In the genomic region with DNA sequence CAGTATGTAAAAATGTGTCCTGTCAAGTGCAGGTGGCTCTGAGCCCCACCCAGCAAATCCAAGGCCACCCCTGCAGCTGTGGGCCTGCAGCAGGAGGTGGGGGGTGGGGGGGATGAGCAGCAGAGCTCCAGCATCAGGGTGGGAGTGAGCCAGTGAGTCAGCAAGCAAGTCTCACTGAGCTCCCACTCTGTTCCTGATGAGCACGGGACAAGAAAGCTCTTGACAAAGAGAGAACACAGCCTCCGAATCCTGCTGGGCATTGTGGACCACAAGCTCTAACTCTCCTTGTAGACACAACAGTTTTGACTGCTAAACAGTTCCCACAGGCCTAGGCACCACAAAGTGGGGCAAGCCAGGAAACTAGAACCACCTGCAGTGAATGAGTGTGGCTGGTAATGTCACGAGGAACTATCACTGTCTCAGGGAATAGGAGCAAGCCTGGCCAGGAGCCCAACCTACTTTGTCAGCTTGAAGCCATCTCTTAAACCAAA, we compare ENCODE assay signal across 10 mouse cellular contexts. TPM values are rescaled to one million over a fixed set of nuclear protein-coding genes. Genes with fewer than 3 reads are reported as not detected.
DNase-seq lines count a peak whose midpoint lies in the region; ATAC-seq and TF ChIP-seq lines count a peak whose summit lies in the region.
"Had no signal": no experiment of that assay in that cellular context is flagged by ENCODE, and none has a peak within 500 bp of the region (broad histone marks: within the 10 kb centered on the region; RNA-seq: fewer than 3 reads in every experiment).

No protein-coding gene starts in this region.

- no peak overlapping the region for H3K9ac ChIP-seq in ES-Bruce4 (ENCODE audit: low read depth, poor library complexity, severe bottlenecking)

- no peak for DNase-seq in heart, embryonic 10.5 days (ENCODE audit: low spot score)
- no peak for DNase-seq in heart, adult 9 months (ENCODE audit: low spot score in 2 of 2)
- DNase-seq in spleen, adult 18-20 months: no peak
- DNase-seq in spleen, postnatal 10 days (ENCODE audit: low spot score in 2 of 2): no peak
- no peak for DNase-seq in spleen, adult 12 weeks (ENCODE audit: low spot score)
- DNase-seq: kidney, adult 2 months had no signal

- H3K4me3 ChIP-seq in heart, embryonic 10.5 days: no peak overlapping the region
- H3K4me3 ChIP-seq in ES-Bruce4 (ENCODE audit: low read depth, low read length): no peak overlapping the region

- no peak for TF ChIP-seq CTCF in ES-Bruce4 (IDR thresholded peaks at IDR 0.05; ENCODE audit: low read depth, low read length)

- no peaks in the 10 kb centered on the region for H3K9me3 ChIP-seq in heart, embryonic 10.5 days
- peaks cover 17% of the 10 kb centered on the region for H3K9me3 ChIP-seq in ES-Bruce4 (replicated peaks; ENCODE audit: control insufficient read depth, insufficient read depth, low read length, poor library complexity, severe bottlenecking)

- ATAC-seq in common myeloid progenitor, adult 5-6 weeks (replicated peaks; ENCODE audit: low read depth, poor library complexity, severe bottlenecking): peak; percentile 29; the same call in 1 of the 2 replicates
- ATAC-seq in megakaryocyte progenitor cell, adult 5-6 weeks (replicated peaks; ENCODE audit: poor library complexity): peak; percentile 29; the same call in 1 of the 2 replicates

- TF ChIP-seq POLR2A in ES-Bruce4 (IDR thresholded peaks at IDR 0.05; ENCODE audit: insufficient read depth, low read length): no peak

- WGBS in heart, embryonic 10.5 days: 53% methylated on average over 3 of the region's 3 CpGs

- H3K27me3 ChIP-seq in heart, embryonic 10.5 days (ENCODE audit: insufficient read depth, poor library complexity, severe bottlenecking): no peaks in the 10 kb centered on the region
- H3K27me3 ChIP-seq in ES-Bruce4 (ENCODE audit: control insufficient read depth, insufficient read depth, low read length, poor library complexity, severe bottlenecking): no peaks in the 10 kb centered on the region

- TF ChIP-seq EP300 in ES-Bruce4 (IDR thresholded peaks at IDR 0.05; ENCODE audit: insufficient read depth, low read depth, low read length): 0 out of 2 replicates have a peak, but pooled peaks have one; percentile 59

- peak overlapping the region; percentile 74 for H3K27ac ChIP-seq in heart, embryonic 10.5 days
- H3K27ac ChIP-seq in ES-Bruce4 (ENCODE audit: insufficient read depth, low read length): peak overlapping the region; percentile 39

- H3K4me1 ChIP-seq in heart, embryonic 10.5 days: peaks cover 22% of the 10 kb centered on the region
- peaks cover 7% of the 10 kb centered on the region for H3K4me1 ChIP-seq in ES-Bruce4 (ENCODE audit: control insufficient read depth, insufficient read depth, low read length)

- H3K36me3 ChIP-seq in heart, embryonic 10.5 days: peaks cover 14% of the 10 kb centered on the region
- peaks cover 15% of the 10 kb centered on the region for H3K36me3 ChIP-seq in ES-Bruce4 (ENCODE audit: control insufficient read depth, insufficient read depth, low read length, poor library complexity, severe bottlenecking)

RNA-seq across cellular contexts. Expression of a gene that starts 45.6 kb away (rescaled TPM):
- 0.14 and 0.43 TPM in 2 replicates for polyA plus RNA-seq in heart, embryonic 10.5 days (2016; fragmentation: Nextera tagmentation; extraction: Ambion mirVana)
- 0.41 and 0.49 TPM in 2 replicates for polyA plus RNA-seq in ES-Bruce4 (2011; ENCODE audit: insufficient read depth, insufficient read length, low read depth, missing spikeins)
- 0.78 and 1.8 TPM in 2 replicates for total RNA-seq in common myeloid progenitor, adult 5-6 weeks (2017)
- total RNA-seq in megakaryocyte progenitor cell, adult 5-6 weeks (2015): 0.42 and 0.67 TPM in 2 replicates
- total RNA-seq in megakaryocyte progenitor cell, adult 5-6 weeks (2017): 0.51 and 1.7 TPM in 2 replicates
- polyA plus RNA-seq: small intestine, adult 2 months had no signal

RNA-seq across cellular contexts. Expression of a gene that starts 46.0 kb away (rescaled TPM):
- 37.1 and 37.4 TPM in 2 replicates for polyA plus RNA-seq in heart, embryonic 10.5 days (2016; fragmentation: Nextera tagmentation; extraction: Ambion mirVana)
- polyA plus RNA-seq in ES-Bruce4 (2011; ENCODE audit: insufficient read depth, insufficient read length, low read depth, missing spikeins): 77.6 and 78.2 TPM in 2 replicates
- 33.6 and 39.7 TPM in 2 replicates for total RNA-seq in common myeloid progenitor, adult 5-6 weeks (2017)
- total RNA-seq in megakaryocyte progenitor cell, adult 5-6 weeks (2015): 15.6 and 22.7 TPM in 2 replicates
- 33.4 and 36.9 TPM in 2 replicates for total RNA-seq in megakaryocyte progenitor cell, adult 5-6 weeks (2017)
